Comparison of ENCODE assay signal across 12 mouse cellular contexts in the genomic region with DNA sequence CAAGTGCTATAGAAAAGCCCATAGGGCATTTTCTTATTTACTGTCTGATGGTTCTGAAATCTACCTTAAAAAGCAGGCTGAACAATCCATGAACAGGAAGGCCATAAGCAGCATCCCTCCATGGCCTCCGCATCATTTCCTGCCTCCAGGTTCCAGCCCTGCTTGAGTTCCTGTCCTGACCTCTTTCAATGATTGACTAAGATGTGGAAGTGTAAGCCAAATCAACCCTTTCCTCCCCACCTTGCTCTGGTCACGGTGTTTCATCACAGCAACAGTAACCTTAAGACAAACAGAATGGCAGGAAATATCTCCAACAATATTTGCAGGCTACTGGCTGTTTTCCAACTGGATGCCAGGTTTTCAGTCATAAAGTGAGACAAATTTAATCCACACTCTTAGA. TPM values are rescaled to one million over a fixed set of nuclear protein-coding genes. Genes with fewer than 3 reads are reported as not detected.
DNase-seq lines count a peak whose midpoint lies in the region; ATAC-seq and TF ChIP-seq lines count a peak whose summit lies in the region.
"Had no signal": no experiment of that assay in that cellular context is flagged by ENCODE, and none has a peak within 500 bp of the region (broad histone marks: within the 10 kb centered on the region; RNA-seq: fewer than 3 reads in every experiment).

No protein-coding gene starts in this region.

- peaks cover 36% of the 10 kb centered on the region for H3K36me3 ChIP-seq in liver, embryonic 12.5 days
- H3K36me3 ChIP-seq in liver, embryonic 11.5 days (ENCODE audit: control insufficient read depth, insufficient read depth, low read length): no peaks in the 10 kb centered on the region; the same call in 1 of the 2 replicates
- H3K36me3 ChIP-seq in liver, embryonic 13.5 days: peaks cover 36% of the 10 kb centered on the region
- H3K36me3 ChIP-seq: heart, embryonic 10.5 days had no signal

- H3K9me3 ChIP-seq in liver, embryonic 12.5 days (replicated peaks): no peaks in the 10 kb centered on the region
- H3K9me3 ChIP-seq in liver, embryonic 11.5 days (ENCODE audit: control insufficient read depth, low read length): no peaks in the 10 kb centered on the region
- no peaks in the 10 kb centered on the region for H3K9me3 ChIP-seq in liver, embryonic 13.5 days (replicated peaks)
- H3K9me3 ChIP-seq: heart, embryonic 10.5 days had no signal

- peak overlapping the region; percentile 9; the same call in 1 of the 2 replicates for H3K4me3 ChIP-seq in gastrocnemius, adult 2 months
- H3K4me3 ChIP-seq in liver, embryonic 12.5 days: peak overlapping the region; percentile 1; the same call in 1 of the 2 replicates
- H3K4me3 ChIP-seq in liver, embryonic 11.5 days (ENCODE audit: low read depth, low read length): no peak overlapping the region
- 0 out of 2 replicates have a peak overlapping the region, but pooled peaks have one; percentile 5 for H3K4me3 ChIP-seq in liver, embryonic 13.5 days (replicated peaks)
- H3K4me3 ChIP-seq: heart, embryonic 10.5 days had no signal

- TF ChIP-seq CTCF in gastrocnemius, adult 2 months (IDR thresholded peaks at IDR 0.05): no peak

- ATAC-seq in liver, embryonic 12.5 days: no peak
- ATAC-seq in liver, embryonic 11.5 days (replicated peaks; ENCODE audit: low FRiP score): no peak
- ATAC-seq in liver, embryonic 13.5 days (ENCODE audit: low read depth): no peak

- no peaks in the 10 kb centered on the region for H3K27me3 ChIP-seq in liver, embryonic 12.5 days (replicated peaks)
- H3K27me3 ChIP-seq in liver, embryonic 11.5 days (replicated peaks; ENCODE audit: control insufficient read depth, insufficient read depth, low read length): no peaks in the 10 kb centered on the region
- no peaks in the 10 kb centered on the region for H3K27me3 ChIP-seq in liver, embryonic 13.5 days

- 62% methylated on average over 2 of the region's 2 CpGs for WGBS in liver, embryonic 12.5 days (ENCODE audit: insufficient replicate concordance)
- 66% methylated on average over 2 of the region's 2 CpGs for WGBS in liver, embryonic 11.5 days
- WGBS in liver, embryonic 13.5 days (ENCODE audit: insufficient replicate concordance): 58% methylated on average over 2 of the region's 2 CpGs

- intact Hi-C loops in gastrocnemius, adult 2 months (cut with DNase I): loop anchor here (10.0 kb wide), 1 partner anchor 438 kb away; a partner anchor contains a TSS

- H3K27ac ChIP-seq in gastrocnemius, adult 2 months: peak overlapping the region; percentile 97
- H3K27ac ChIP-seq in liver, embryonic 12.5 days: no peak overlapping the region
- H3K27ac ChIP-seq in liver, embryonic 11.5 days (ENCODE audit: low read depth, low read length): no peak overlapping the region
- H3K27ac ChIP-seq in liver, embryonic 13.5 days: peak overlapping the region; percentile 48; the same call in 1 of the 2 replicates
- H3K27ac ChIP-seq: heart, embryonic 10.5 days had no signal

- DNase-seq in gastrocnemius, adult 2 months: no peak
- DNase-seq in gastrocnemius, adult 18-20 months (ENCODE audit: low spot score): no peak
- no peak for DNase-seq in liver, embryonic 11.5 days (ENCODE audit: low spot score)
- peak; percentile 65 for DNase-seq in 416B (ENCODE audit: low read depth)
- no peak for DNase-seq in liver, embryonic 13.5 days
- no peak for DNase-seq in heart, adult 8-10 months (ENCODE audit: low spot score)
- no peak for DNase-seq in urinary bladder, postnatal 25 days (ENCODE audit: low spot score)
- DNase-seq: cerebellum, adult 18-20 months; heart, postnatal 4 days; lung, postnatal 14 days had no signal

- peaks cover 74% of the 10 kb centered on the region for H3K4me1 ChIP-seq in liver, embryonic 12.5 days
- peaks cover 10% of the 10 kb centered on the region; the same call in 1 of the 2 replicates for H3K4me1 ChIP-seq in liver, embryonic 11.5 days (replicated peaks; ENCODE audit: control insufficient read depth, insufficient read depth, low read length)
- peaks cover 72% of the 10 kb centered on the region for H3K4me1 ChIP-seq in liver, embryonic 13.5 days (replicated peaks)
- H3K4me1 ChIP-seq: heart, embryonic 10.5 days had no signal

- peak overlapping the region; percentile 89 for H3K4me2 ChIP-seq in liver, embryonic 12.5 days
- H3K4me2 ChIP-seq in liver, embryonic 11.5 days: no peak overlapping the region
- H3K4me2 ChIP-seq in liver, embryonic 13.5 days: peak overlapping the region; percentile 39

- H3K9ac ChIP-seq in liver, embryonic 12.5 days: 0 out of 2 replicates have a peak overlapping the region, but pooled peaks have one; percentile 96
- no peak overlapping the region for H3K9ac ChIP-seq in liver, embryonic 11.5 days (ENCODE audit: low read depth, low read length)
- 0 out of 2 replicates have a peak overlapping the region, but pooled peaks have one; percentile 19 for H3K9ac ChIP-seq in liver, embryonic 13.5 days

RNA-seq across cellular contexts. Expression of a gene that starts 4.7 kb away (rescaled TPM):
- total RNA-seq in gastrocnemius, adult 2 months (2021): 10 to 100 TPM; 11.5 to 18.3 TPM
- 10 to 100 TPM; 13.2 to 16.2 TPM for total RNA-seq in gastrocnemius, adult 18-20 months (2021)
- polyA plus RNA-seq in liver, embryonic 12.5 days (2016; fragmentation: Nextera tagmentation; extraction: Ambion mirVana): 41.7 and 42.4 TPM in 2 replicates
- 37.8 and 43.3 TPM in 2 replicates for polyA plus RNA-seq in liver, embryonic 11.5 days (2014; fragmentation: Nextera tagmentation; extraction: Ambion mirVana)
- polyA plus RNA-seq in liver, embryonic 13.5 days (2015; fragmentation: Nextera tagmentation; extraction: Ambion mirVana): 40.9 and 51.1 TPM in 2 replicates
- total RNA-seq in heart, adult 8-10 months (2022): 1 to 10 TPM; 2.8 to 4.5 (median 3.8) TPM

Comparison
In these comparisons a context has a peak if more than half of its experiments do, and no peak if none do; other contexts are left out.
1. H3K27ac ChIP-seq: peak in gastrocnemius, adult 2 months (single experiment) and liver, embryonic 13.5 days (single experiment); none in liver, embryonic 12.5 days (single experiment) and liver, embryonic 11.5 days (single experiment).